Mouse (Mus musculus) heart, postnatal 25 days (tissue): ENCODE data around the gene Gm38100. TPM values are rescaled to one million over a fixed set of nuclear protein-coding genes. Genes with fewer than 3 reads are reported as not detected.

Source experiments
- DNase-seq: peaks from one replicate; pipeline ENCODE4 v3.0.0; 2022; ENCODE audit warnings: low spot score
- intact Hi-C: fragments of 180-260 bp; cut with DNase I; formaldehyde crosslinking; loops from one replicate; pipeline ENCODE4 v1.15.1; 2025
- total RNA-seq, 2 experiments: library from RNA; stranded (reverse); gene quantifications; 2 replicates each; pipeline ENCODE4 v1.2.3; 2021

Gene Gm38100
- not detected for total RNA-seq

- DNase-seq: no peak
- intact Hi-C loops: loop anchor here (5.0 to 10.0 kb wide), 4 partner anchors 225 to 1325 kb away; partner anchors contain the start of genes Chml, Fh1, Opn3 and Wdr64
Measured at GRCm38 (mm10) chr1:175920029-175920428, at the start of gene Gm38100. Gene Gm38100, plus strand, starts transcription at chr1:175920329.

DNA sequence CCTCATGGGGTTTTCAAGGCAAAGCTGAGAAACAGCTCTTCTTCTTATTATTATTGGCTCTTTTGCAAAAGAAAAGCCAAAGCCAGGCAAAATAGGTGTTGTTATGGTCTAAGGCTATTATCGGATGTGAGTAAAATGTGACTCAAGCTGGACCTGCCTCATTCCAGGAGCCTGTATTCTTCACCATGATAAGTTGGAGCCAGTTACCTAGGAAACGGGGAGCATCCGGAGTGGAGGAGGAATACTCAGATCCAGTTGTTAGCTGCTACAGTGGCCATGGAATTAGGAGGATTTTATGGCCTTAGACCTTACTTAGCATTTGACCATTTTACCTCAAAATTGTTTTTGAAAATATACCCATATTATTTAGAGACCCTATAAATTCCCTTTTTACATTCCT, 49.4 kb upstream of the Gm38100 start:
- DNase-seq: no peak
- intact Hi-C loops: no loop called here

- intact Hi-C loops: no loop called here
Measured at GRCm38 (mm10) chr1:175872028-175872816, 47.9 kb upstream of the Gm38100 start.

DNA sequence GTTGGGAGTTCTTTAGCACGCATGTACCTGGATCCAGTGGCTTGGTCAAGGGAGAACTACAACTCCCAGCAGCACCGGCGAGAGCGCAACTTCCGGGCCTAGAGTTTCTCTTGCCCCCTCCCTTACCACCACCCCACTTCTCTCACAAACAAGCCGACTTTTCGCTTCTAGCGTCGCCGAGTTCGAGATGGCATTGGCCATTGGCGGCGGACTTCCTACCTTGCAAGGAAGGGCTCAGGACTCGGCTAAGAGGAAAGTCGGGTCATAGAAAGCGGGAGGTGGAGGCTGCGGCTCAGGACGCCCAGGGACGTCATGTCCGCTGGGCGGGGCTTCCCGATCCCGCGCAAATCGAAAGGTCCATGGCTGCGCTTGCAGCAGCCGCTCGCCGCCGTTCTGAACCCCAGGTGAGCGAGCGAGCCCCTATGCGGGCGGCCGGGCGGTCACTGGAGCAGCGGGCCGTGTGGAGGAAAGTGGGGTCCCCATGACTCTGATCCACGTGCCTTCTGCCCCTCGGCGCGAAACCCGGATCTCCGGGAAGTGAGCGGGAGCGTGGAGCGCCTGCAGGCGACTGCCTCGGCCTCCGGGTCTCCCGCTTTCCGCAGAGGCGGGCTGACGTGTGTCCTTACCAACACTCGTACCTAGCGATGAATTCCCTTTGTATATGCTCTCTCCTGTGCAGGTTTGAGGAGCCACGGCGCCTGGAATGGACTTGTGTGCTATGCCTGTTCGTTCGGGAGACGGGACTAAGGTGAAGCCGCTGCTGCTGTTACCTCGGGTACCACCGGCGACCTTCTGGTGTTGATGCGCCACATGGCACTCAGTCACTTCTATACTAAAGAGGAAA, 39.5 kb upstream of the Gm38100 start, which contains the start of gene Exo1:
Gene Exo1, plus strand, starts transcription at position 129 of the 844 bp plus-strand sequence.
- intact Hi-C loops: loop anchor here (5.0 kb wide), 2 partner anchors 188 to 253 kb away; partner anchors contain the start of genes Chml, Fh1 and Opn3
- DNase-seq: peak; percentile 74

More at GRCm38 (mm10) chr1:175872028-175872816, 47.9 kb upstream of the Gm38100 start:
- DNase-seq: peak; percentile 6

DNA sequence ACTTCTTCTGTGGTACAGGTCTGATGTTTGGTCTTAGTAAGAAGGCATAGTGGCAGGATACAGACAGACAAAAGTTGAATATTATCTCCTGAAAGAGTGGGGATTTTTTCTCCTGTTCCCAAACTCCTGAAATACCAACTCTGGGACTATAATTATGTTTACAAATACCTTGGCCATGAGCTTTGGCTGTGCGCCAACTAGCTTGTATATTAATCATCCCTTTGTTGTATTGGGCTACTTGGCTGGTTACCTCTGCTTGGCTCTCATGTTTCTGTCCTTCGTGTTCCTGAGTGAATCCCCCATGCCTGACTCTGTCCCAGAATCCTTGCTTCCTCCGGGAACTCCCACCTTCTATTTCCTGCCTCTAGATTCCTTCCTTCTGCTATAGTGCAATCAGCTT, 36.7 kb upstream of the Gm38100 start:
- intact Hi-C loops: loop anchor here (5.0 kb wide), 2 partner anchors 191 to 256 kb away; partner anchors contain the start of genes Chml, Fh1 and Opn3
- DNase-seq: no peak

GRCm38 (mm10) chr1:175893263-175893662, 26.9 kb upstream of the Gm38100 start:
- intact Hi-C loops: no loop called here
- no peak for DNase-seq

- intact Hi-C loops: no loop called here
- DNase-seq: no peak
Measured at GRCm38 (mm10) chr1:175893726-175894125, 26.4 kb upstream of the Gm38100 start.

- intact Hi-C loops: no loop called here
- DNase-seq: no peak
Measured at GRCm38 (mm10) chr1:175911207-175911606, 8.9 kb upstream of the Gm38100 start.

DNA sequence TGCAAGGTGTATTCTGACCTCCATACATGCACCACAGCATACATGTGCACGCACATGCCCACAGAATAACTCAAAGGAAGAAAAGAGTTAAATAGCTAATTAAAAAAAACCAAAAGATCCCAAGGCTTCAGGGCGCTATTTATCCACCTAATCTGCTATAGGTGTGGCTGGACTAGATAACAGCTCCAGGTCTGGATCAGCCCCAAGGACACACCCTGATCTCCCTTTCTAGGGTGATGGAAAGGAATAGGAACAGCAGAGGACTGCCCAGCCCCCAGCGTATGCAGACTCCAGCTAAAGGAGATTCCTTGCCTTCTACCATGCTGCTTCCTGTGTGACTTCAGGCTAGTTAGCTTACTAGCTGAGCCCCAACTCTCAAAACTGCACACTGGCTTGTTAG, 8.1 kb upstream of the Gm38100 start:
- intact Hi-C loops: no loop called here

GRCm38 (mm10) chr1:175913728-175914303, 6.3 kb upstream of the Gm38100 start:
- intact Hi-C loops: no loop called here
- no peak for DNase-seq

More for the DNA sequence above, 8.1 kb upstream of the Gm38100 start:
- no peak for DNase-seq

DNA sequence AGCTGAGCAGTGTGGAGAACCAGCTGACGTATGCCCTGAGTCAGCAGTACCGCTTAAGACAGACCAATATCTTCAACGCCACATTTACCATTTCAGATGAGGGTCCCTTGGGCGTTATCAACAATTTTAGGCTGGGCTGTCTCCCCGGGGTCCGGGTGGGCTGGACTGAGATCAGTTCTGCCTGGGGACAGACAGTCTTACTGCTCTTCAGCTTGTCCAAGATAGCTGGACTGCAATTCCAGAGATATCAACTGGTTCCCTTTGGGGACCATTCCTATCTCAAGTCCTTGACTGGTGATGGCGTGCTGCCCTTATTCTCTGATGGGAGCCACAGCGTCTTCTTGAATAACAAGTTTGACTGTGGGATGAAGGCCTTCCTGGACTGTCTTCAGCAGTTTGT, 962 bp downstream of the Gm38100 start:
- intact Hi-C loops: loop anchor here (5.0 to 10.0 kb wide), 4 partner anchors 226 to 1326 kb away; partner anchors contain the start of genes Chml, Fh1, Opn3 and Wdr64
- no peak for DNase-seq

- intact Hi-C loops: loop anchor here (5.0 to 10.0 kb wide), 4 partner anchors 229 to 1329 kb away; partner anchors contain the start of genes Chml, Fh1, Opn3 and Wdr64
- no peak for DNase-seq
Measured at GRCm38 (mm10) chr1:175923848-175924787, 4.0 kb downstream of the Gm38100 start.

DNA sequence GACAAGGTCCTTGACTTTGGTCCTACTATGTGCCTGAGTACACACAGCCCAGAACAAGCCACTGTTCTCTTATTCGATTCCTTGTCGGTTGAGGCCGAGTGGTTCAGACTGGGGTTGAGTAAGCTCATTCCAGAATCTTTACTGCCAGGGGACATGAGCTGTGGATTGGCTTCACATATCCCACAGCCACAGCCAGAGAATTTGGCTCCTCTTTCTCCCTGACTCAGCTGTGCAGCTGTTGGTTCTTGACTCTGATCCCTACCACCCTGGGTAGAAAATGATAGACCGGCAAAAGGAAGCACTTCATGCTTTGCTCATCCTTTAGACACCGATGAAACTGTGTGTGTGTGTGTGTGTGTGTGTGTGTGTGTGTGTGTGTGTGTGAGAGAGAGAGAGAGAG, 11.3 kb downstream of the Gm38100 start:
- intact Hi-C loops: loop anchor here (10.0 kb wide), 1 partner anchor 933 kb away; no protein-coding TSS in a partner anchor
- DNase-seq: no peak

DNA sequence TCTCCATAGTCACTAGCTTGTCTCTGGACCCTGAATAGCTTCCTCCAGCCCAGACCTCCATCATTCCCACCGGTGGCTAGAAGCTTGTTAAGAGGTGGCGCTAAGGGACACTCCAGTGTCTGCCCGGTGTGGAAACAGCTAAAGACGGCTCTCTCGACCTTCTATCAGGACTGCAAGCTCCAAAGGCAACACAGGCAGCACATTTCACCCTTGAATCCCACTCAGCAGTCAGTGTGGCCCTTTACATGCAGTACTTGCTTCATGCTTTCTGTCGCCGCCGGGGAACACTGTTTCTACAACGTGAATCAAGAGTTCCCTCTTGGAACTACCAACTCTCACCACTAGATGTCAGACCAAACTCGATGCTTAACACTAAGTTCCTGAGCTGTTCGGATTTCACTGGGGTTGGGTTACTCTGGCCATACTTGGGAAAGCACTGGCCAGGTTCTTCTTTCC, 16.2 kb downstream of the Gm38100 start:
- intact Hi-C loops: loop anchor here (1.0 to 10.0 kb wide), 3 partner anchors 286 to 928 kb away; no protein-coding TSS in a partner anchor
- DNase-seq: no peak

DNA sequence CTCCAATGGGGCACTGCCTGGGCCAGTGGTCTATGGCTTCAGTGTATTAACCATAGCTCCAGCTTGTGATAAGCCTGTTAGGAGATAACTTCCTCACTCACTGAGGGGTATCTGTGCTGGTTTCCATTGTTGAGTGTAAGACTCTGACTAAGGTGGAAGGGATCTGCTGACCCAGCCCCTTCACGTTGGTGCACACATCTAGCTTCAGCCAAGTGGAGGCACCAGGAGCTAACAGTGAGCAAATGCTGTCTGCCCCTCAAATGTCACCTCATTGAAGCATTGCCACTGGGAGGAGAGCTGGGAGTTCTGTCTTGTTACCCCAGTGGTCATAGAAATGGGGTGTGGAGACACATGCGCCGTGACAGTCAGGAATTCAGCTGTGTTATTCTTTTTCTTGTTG, 18.6 kb downstream of the Gm38100 start:
- intact Hi-C loops: loop anchor here (10.0 kb wide), 1 partner anchor 926 kb away; no protein-coding TSS in a partner anchor
- no peak for DNase-seq

GRCm38 (mm10) chr1:175943168-175943567, 23.0 kb downstream of the Gm38100 start:
- DNase-seq: no peak
- intact Hi-C loops: no loop called here

GRCm38 (mm10) chr1:175946718-175947315, 26.7 kb downstream of the Gm38100 start:
- DNase-seq: no peak
- intact Hi-C loops: no loop called here

DNA sequence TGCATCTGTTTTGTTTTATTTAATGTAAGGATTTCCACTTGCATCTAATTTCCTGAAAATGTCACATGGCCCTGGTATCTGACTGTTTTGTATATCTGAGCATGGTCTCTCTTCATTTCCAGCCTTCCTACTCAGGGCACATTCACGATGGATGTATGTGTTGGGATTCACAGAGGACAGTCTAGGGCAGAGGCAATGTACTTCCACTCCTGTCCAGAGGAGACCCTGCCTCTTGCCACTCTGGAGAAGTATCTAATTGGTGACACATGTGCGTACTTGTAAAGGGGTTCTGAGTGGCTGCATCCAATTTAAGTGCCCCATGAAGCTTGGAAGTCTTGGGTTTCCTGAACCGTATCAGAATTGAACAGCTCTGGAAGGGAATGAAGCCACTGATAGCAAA, 30.3 kb downstream of the Gm38100 start:
- DNase-seq: no peak
- intact Hi-C loops: no loop called here
